ENCODE assay signal across 17 mouse cellular contexts in genomic region chr11:23630664-23631063, GRCm38 (mm10). TPM values are rescaled to one million over a fixed set of nuclear protein-coding genes. Genes with fewer than 3 reads are reported as not detected.
DNase-seq lines count a peak whose midpoint lies in the region; ATAC-seq and TF ChIP-seq lines count a peak whose summit lies in the region.
"Had no signal": no experiment of that assay in that cellular context is flagged by ENCODE, and none has a peak within 500 bp of the region (broad histone marks: within the 10 kb centered on the region; RNA-seq: fewer than 3 reads in every experiment).

No protein-coding gene starts in this region.

- H3K4me3 ChIP-seq in layer of hippocampus, adult 2 months, result no peak overlapping the region
- H3K4me3 ChIP-seq in embryonic facial prominence, embryonic 10.5 days, result no peak overlapping the region
- H3K4me3 ChIP-seq: heart, embryonic 13.5 days; limb, embryonic 10.5 days; neural tube, embryonic 15.5 days had no signal

- H3K27ac ChIP-seq in layer of hippocampus, adult 2 months, result no peak overlapping the region
- no peak overlapping the region for H3K27ac ChIP-seq in embryonic facial prominence, embryonic 10.5 days (replicated peaks)
- H3K27ac ChIP-seq: heart, embryonic 13.5 days; limb, embryonic 10.5 days; neural tube, embryonic 15.5 days had no signal

- DNase-seq in CD4-positive, CD25-positive, alpha-beta regulatory T cell, adult 2 months (ENCODE audit: low read depth, low spot score), result peak; percentile 18
- DNase-seq in layer of hippocampus, adult 2 months (ENCODE audit: low spot score in 2 of 2), result no peak
- no peak for DNase-seq in layer of hippocampus, adult 11-12 months (ENCODE audit: low spot score)
- DNase-seq in retina, embryonic 14.5 days (ENCODE audit: low spot score), result peak; percentile 22
- no peak for DNase-seq in retina, postnatal 1 day
- no peak for DNase-seq in frontal cortex, adult 2 months (ENCODE audit: extremely low spot score in 1 of 2, low spot score in 1 of 2)
- DNase-seq in embryonic facial prominence, embryonic 10.5 days (ENCODE audit: low spot score), result no peak
- DNase-seq: cerebellum, postnatal 14 days; embryo, embryonic 11 days; heart, postnatal 36 days; lung, postnatal 36 days; thymus, adult 2 months had no signal

- no peaks in the 10 kb centered on the region for H3K9me3 ChIP-seq in embryonic facial prominence, embryonic 10.5 days
- H3K9me3 ChIP-seq: heart, embryonic 13.5 days; limb, embryonic 10.5 days; neural tube, embryonic 15.5 days had no signal

- H3K4me1 ChIP-seq in embryonic facial prominence, embryonic 10.5 days, result peaks cover 4% of the 10 kb centered on the region; the same call in 1 of the 2 replicates

- no peaks in the 10 kb centered on the region for H3K27me3 ChIP-seq in embryonic facial prominence, embryonic 10.5 days (replicated peaks; ENCODE audit: low read depth, poor library complexity, severe bottlenecking)
- H3K27me3 ChIP-seq: heart, embryonic 13.5 days; neural tube, embryonic 15.5 days had no signal

- TF ChIP-seq CTCF in layer of hippocampus, adult 2 months (conservative IDR thresholded peaks at IDR 0.05), result peak; percentile 53

- ATAC-seq in CD4-positive, CD25-positive, alpha-beta regulatory T cell, adult 4 months, result no peak
- ATAC-seq: inflammation-experienced regulatory T-cells, adult 6 months had no signal

- H3K36me3 ChIP-seq in embryonic facial prominence, embryonic 10.5 days (replicated peaks), result peaks cover 18% of the 10 kb centered on the region

RNA-seq across cellular contexts. Expression of gene 0610010F05Rik, which starts 2.8 kb away (rescaled TPM):
- 1 to 10 TPM; 1.6 to 2.0 TPM for polyA plus RNA-seq in CD4-positive, CD25-positive, alpha-beta regulatory T cell, adult 4 months (2017; shearing (Covaris generic))
- total RNA-seq in layer of hippocampus, adult 2 months (2021), result 10 to 100 TPM; 35.3 to 36.0 TPM
- 21.9 and 24.2 TPM in 2 replicates for polyA plus RNA-seq in frontal cortex, adult 2 months (2012; rRNA removed)
- polyA plus RNA-seq in embryonic facial prominence, embryonic 10.5 days (2016; fragmentation: Nextera tagmentation; extraction: Ambion mirVana), result 34.9 and 35.7 TPM in 2 replicates

RNA-seq across cellular contexts. Expression of gene Pus10, which starts 34.8 kb away (rescaled TPM):
- 10 to 100 TPM; 20.7 to 22.2 TPM for polyA plus RNA-seq in CD4-positive, CD25-positive, alpha-beta regulatory T cell, adult 4 months (2017; shearing (Covaris generic))
- 10 to 100 TPM; 18.6 to 21.1 TPM for total RNA-seq in layer of hippocampus, adult 2 months (2021)
- polyA plus RNA-seq in frontal cortex, adult 2 months (2012; rRNA removed), result 10.1 and 12.5 TPM in 2 replicates
- 29.9 and 30.2 TPM in 2 replicates for polyA plus RNA-seq in embryonic facial prominence, embryonic 10.5 days (2016; fragmentation: Nextera tagmentation; extraction: Ambion mirVana)

RNA-seq across cellular contexts. Expression of gene Pex13, which starts 35.1 kb away (rescaled TPM):
- 10 to 100 TPM in 1 of 2 experiments, 1 to 10 TPM in 1; 9.1 to 11.3 TPM for polyA plus RNA-seq in CD4-positive, CD25-positive, alpha-beta regulatory T cell, adult 4 months (2017; shearing (Covaris generic))
- total RNA-seq in layer of hippocampus, adult 2 months (2021), result 10 to 100 TPM; 22.8 to 34.0 TPM
- 13.4 and 15.8 TPM in 2 replicates for polyA plus RNA-seq in frontal cortex, adult 2 months (2012; rRNA removed)
- 32.7 and 35.8 TPM in 2 replicates for polyA plus RNA-seq in embryonic facial prominence, embryonic 10.5 days (2016; fragmentation: Nextera tagmentation; extraction: Ambion mirVana)

Comparison
In these comparisons a context has a peak if more than half of its experiments do, and no peak if none do; other contexts are left out.
1. DNase-seq: peak in CD4-positive, CD25-positive, alpha-beta regulatory T cell, adult 2 months (single experiment) and retina, embryonic 14.5 days (single experiment); none in layer of hippocampus, adult 2 months (0 of 2), layer of hippocampus, adult 11-12 months (single experiment), retina, postnatal 1 day (single experiment), frontal cortex, adult 2 months (0 of 2) and embryonic facial prominence, embryonic 10.5 days (single experiment).